Mouse (Mus musculus) erythroblast, adult 5-6 weeks (primary cell): Measurements from ENCODE around the gene Pdzrn3. TPM values are rescaled to one million over a fixed set of nuclear protein-coding genes. Genes with fewer than 3 reads are reported as not detected.

Experiments used
- ATAC-seq: replicated peaks from 2 replicates; pipeline ENCODE4 v1.8.0; 2016; ENCODE audit warnings: moderate number of reproducible peaks, mild to moderate bottlenecking, moderate TSS enrichment, inconsistent platforms; ENCODE audit not compliant: poor library complexity, low FRiP score, severe bottlenecking
- total RNA-seq, 2 experiments: library from RNA; stranded (forward) in 1 of 2; stranded (reverse) in 1 of 2; fragments of 150-400 nt in 1 of 2; fragments of 200-764, 138-1000 nt in 1 of 2; gene quantifications; 2 replicates each; pipeline versions ENCODE4 v1.2.3 to v1.2.4; 2015 to 2017; ENCODE audit warnings: low replicate concordance in 2 of 2

Gene Pdzrn3
- total RNA-seq, 2 experiments from 2014 or later = not detected

DNA sequence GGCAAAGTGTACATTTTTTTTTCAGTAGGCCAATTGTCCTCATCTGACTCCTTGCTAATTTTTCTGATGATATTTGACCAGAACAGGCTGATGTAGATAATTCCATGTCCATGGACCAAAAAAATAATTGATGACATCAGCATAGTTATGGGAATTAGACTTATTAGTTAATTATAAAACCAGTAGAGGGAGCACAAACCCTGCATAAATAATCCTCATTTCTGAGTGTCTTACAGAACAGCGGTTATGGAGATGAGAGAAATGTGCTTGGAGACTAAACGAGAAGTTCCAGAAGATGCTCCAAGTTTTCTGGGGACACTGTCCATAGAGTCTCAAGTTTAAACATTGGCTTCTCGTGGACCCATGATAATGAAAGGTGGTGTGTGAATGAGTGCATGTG, 157.4 kb downstream of the Pdzrn3 start:
- ATAC-seq = no peak

DNA sequence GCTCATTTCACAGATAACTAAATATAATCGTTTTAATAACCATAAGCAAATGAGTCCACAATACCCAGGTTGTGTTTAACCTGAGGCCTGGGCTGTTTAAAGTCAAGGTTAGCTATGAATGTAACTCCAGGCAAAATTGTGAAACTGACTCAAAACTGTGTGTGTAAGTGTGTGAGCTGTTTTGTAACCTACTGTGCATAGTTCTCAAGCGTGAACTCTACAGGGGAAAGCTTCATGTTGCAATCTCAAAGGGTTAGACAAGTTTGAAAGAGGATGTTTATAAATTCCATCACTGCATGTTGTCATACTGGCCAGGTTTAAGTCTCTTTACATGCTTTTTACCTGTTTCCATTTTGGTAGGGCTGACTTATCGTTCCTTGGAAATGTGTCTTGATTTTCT, 158.7 kb downstream of the Pdzrn3 start:
- ATAC-seq = no peak

DNA sequence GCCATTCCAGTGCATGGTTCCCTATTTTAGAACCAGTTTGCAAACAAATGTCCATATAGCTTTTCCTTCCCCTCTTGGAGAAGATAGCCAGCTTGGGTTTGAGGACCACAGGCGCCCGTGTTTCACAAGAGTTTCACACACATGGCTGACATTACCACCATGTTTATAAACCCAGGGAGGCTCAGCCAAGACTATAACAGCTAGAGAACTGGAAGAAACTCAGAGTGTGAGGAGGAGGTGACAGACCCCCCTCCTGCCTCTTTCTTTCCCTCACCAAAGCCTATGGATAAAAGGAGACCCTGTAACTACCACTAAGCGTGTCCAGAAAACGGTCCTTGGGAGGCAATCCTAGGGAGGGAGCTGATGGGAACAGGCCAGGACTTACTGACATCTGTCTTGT, 159.5 kb downstream of the Pdzrn3 start:
- no peak for ATAC-seq

DNA sequence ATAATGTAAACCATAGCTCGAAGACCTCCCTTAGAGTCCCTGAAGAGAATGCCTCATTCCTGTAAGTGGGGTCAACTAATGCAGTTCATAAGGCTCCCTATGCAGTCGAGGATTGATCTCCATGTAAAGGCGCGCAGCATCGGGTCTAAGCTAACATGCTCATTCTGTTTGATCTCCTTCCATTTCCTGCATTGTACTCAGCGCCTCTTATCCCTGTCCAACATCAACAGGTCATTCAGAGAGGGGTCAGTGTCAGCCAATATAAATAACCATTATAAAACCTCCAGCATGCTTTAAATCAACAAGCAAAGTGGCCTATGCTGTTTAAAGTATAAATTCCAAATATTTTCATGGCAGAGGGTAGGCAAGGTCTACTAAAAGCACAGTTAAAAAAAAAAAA, 159.9 kb downstream of the Pdzrn3 start:
- no peak for ATAC-seq

DNA sequence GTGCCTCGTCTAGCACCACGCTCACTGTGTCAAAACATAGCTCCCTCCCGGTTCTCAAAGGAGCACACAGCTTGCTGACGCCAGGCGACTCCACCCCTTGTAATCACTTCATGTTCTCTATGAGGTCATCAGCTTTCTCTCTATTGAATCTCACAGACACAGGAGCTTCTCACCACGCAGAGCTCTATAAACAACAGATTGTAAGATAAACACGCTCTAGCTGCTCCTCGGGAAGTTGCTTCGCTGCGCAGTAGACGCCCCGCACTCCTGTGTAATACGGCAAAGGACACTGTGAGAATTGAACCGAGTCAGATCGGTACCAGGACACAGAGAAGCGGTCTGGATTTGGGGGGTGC, 162.3 kb downstream of the Pdzrn3 start:
- ATAC-seq = no peak

GRCm38 (mm10) chr6:101214734-101215435, 162.8 kb downstream of the Pdzrn3 start:
- no peak for ATAC-seq

DNA sequence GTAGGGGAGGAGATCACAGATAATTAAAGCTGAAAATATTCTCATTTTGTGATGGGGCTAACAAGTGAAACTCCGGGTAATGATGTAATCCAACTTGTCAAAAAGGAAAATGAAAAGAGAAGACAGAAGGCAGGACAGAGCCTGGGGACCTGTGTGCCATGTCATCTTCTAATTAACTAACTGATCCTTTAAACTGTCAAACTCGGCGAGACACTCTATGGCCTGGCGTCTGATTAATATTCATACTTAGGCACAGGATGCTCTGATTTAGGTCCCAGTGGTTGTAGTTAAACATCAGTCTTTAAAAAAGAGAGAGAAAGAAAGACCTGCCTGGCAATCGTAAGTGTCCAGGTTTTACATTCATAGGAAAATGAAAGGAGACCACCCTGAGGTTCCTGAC, 164.6 kb downstream of the Pdzrn3 start:
- ATAC-seq = no peak

DNA sequence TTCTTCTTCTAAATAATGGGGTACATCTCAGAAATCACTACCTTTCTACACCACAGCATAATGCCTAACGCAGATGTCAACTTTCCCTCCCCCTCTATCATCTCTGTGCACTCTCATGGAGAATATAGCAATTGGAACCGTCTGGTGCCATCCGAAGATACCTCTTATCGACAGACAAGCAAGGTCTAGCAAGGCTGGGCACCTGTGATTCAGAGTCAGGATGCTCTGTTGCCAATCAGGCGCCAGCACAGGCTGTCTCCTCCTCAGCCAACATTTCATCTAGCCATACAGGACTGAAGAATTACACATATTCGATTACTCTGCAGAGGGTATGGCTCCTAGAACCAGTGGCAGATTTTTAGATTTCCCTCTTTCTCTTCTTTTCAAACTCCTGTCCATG, 165.6 kb downstream of the Pdzrn3 start:
- no peak for ATAC-seq

DNA sequence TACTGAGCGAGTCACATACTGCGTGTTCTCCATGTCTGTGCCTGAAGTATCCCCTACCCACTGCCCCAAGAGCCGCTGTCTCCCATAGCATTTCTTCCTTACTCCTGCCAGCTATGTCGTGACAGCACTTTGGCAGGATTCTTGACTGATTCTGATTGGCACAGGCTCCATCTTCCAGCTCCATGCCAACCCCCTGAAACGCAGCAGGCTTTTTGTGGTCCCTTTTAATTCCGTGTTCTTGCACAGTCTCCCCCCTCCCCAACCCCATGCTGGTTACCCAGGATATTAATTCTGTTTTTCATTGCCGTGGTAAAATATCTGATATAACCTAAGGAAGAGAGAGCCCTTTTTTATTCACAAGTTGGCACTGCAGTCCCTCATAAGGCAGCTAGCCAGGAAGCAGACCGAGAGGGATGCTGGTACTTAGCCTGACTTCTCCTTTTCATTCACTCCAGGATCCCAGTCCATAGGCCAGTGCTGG, 166.3 kb downstream of the Pdzrn3 start:
- no peak for ATAC-seq

- ATAC-seq = no peak
Observed at GRCm38 (mm10) chr6:101198943-101199298, 178.8 kb downstream of the Pdzrn3 start.

GRCm38 (mm10) chr6:101198284-101198942, 179.3 kb downstream of the Pdzrn3 start:
- no peak for ATAC-seq

DNA sequence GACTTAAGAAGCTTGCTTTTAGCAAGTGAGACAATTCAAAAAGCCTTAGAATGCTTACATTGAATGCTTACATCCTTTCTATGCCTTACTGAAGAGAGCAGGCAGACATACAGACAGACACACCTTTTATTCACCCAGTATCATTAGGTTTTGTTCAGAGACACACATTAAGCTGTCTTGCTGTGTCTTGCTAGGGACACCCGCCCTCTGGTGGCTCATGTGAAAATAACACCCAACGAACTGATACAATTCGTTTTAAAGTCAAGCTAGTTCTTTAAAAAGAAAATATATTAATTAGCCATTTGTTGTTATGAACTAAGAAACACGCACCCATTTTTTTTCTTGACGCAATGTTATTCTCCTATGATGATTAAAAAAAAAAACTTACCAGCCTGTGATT, 180.1 kb downstream of the Pdzrn3 start:
- ATAC-seq = no peak

GRCm38 (mm10) chr6:101195891-101196290, 181.8 kb downstream of the Pdzrn3 start:
- ATAC-seq = no peak

- no peak for ATAC-seq
Observed at GRCm38 (mm10) chr6:101194386-101194925, 183.2 kb downstream of the Pdzrn3 start.

DNA sequence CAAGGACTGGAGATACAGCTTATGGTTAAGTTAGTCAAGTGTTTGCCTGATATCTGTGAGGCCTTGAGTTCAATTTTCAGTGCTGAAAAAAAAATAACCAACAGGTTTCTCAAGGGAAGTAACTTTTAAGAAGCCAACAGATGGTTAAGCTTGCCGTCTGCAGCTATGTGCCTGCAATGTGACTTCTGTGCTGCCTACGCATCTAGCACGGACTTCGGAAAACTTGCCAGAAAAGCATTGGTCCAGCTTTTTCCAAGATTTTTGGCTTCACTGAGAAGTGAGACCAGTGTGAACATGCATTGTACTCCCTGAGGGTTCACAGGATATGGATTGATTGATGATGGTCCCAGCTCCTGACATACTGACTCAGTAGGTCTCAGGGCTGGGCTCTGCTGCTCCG, 186.1 kb downstream of the Pdzrn3 start:
- no peak for ATAC-seq

DNA sequence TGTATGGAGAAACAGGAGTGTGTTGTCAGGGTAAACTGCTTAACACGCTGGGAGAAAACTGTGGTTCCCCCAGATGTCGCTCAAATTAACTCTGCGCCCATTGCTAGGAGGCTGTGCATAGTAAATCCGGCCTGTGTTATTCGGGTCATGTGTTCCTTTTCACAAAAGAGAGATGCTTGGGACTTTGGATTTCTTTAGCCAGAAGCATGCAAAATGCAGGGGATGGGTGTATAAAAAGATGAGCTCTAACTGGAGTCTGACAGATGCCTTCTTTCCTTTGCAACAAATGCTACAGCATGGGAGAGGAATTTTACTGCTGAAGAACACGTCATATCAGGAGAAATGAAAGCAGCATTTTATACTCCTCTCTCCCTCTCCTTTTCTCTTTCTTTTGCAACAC, 190.4 kb downstream of the Pdzrn3 start:
- ATAC-seq = no peak

DNA sequence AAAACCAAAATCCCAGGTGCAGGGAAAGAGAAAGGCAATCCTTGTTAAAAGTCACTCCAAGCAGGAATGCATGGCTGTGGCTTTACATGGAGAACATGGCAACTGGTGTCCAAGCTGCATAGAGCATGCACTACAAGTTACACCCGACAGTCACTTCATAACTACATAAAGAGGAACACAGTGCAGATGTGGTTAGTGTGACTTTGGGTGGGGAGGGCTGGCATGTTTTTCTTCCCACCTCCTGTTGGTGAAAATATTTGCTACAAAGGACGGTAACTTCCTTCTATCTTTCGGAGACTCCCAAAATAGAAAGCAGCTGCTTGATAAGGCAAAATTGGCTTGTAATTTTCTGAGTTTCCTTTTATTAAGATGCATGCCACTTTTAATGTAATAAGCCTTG, 190.8 kb downstream of the Pdzrn3 start:
- ATAC-seq = no peak

- no peak for ATAC-seq
Observed at GRCm38 (mm10) chr6:101184103-101184785, 193.5 kb downstream of the Pdzrn3 start.

- no peak for ATAC-seq
Observed at GRCm38 (mm10) chr6:101170699-101171098, 207.0 kb downstream of the Pdzrn3 start.

DNA sequence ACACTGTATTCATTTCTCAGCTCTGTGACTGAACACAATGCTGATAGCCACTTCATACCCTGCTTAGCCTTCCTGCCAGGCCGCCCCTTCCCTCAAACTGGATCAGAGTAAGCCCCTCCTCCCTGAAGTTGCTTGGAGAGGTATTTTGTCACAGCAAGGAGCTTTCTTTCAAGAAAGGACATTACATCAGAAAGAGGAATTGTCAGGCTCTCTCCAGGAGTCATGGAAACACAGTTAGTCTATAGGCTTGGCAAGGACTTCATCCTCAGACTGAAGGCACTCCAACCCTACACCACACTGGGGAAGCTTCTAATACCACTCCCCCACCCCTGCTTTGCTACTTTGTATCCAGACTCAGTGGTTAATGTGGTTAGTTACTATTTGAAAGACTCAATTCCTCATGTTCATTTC, 224.2 kb downstream of the Pdzrn3 start:
- ATAC-seq = no peak

DNA sequence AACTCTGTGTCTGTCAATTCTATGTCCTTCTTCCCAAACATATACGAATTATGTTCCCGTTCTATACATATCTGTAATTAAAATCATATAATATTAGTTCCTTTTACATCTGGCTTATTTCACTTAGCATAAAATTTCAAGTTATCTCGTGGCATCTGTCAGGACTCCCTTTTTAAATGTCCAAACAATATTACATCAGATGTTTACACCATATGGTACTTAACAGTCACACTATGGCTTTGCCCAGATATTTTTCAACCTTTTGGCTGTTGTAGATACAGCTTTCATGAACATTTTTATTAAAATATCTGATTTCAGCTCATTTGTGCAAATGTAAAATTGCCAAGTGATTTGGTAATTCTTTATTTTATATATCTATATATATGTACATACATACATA, 242.3 kb downstream of the Pdzrn3 start:
- ATAC-seq = no peak
